23 mouse cellular contexts compared by ENCODE assay signal in genomic region chr6:17546341-17546740, GRCm38 (mm10).
A peak's percentile ranks its signal among the peaks of the same experiment; 100 is the strongest.
DNase-seq lines count a peak whose midpoint lies in the region; ATAC-seq and TF ChIP-seq lines count a peak whose summit lies in the region.
"Had no signal": no experiment of that assay in that cellular context is flagged by ENCODE, and none has a peak within 500 bp of the region (broad histone marks: within the 10 kb centered on the region; RNA-seq: fewer than 3 reads in every experiment).

No protein-coding gene starts in this region.

- H3K4me1 ChIP-seq in heart, embryonic 14.5 days (ENCODE audit: control insufficient read depth in 2 of 2, insufficient read depth in 2 of 2, low read length in 2 of 2), result peaks cover 8 to 16% of the 10 kb centered on the region in 2 experiments
- H3K4me1 ChIP-seq in kidney, postnatal 0 days (replicated peaks; ENCODE audit: insufficient read depth, low read length), result peaks cover 5% of the 10 kb centered on the region; the same call in 1 of the 2 replicates
- H3K4me1 ChIP-seq in brown adipose tissue, adult 24 weeks (ENCODE audit: control insufficient read depth, insufficient read depth, insufficient read length, low read length), result peaks cover 3% of the 10 kb centered on the region; the same call in 1 of the 2 replicates
- H3K4me1 ChIP-seq: liver, embryonic 12.5 days had no signal

- no peaks in the 10 kb centered on the region for H3K9me3 ChIP-seq in heart, embryonic 14.5 days (ENCODE audit: control insufficient read depth, low read length)
- H3K9me3 ChIP-seq in kidney, postnatal 0 days (replicated peaks; ENCODE audit: low read length), result no peaks in the 10 kb centered on the region
- H3K9me3 ChIP-seq: embryonic facial prominence, embryonic 15.5 days; hindbrain, embryonic 12.5 days; liver, embryonic 12.5 days; neural tube, embryonic 15.5 days had no signal

- peak overlapping the region; percentile 97 for H3K27ac ChIP-seq in heart, embryonic 14.5 days (replicated peaks in 1 of 2; ENCODE audit: control insufficient read depth in 1 of 2, insufficient read depth in 1 of 2, low read depth in 2 of 2, low read length in 2 of 2)
- H3K27ac ChIP-seq in kidney, postnatal 0 days, result no peak overlapping the region
- H3K27ac ChIP-seq in brown adipose tissue, adult 24 weeks (replicated peaks; ENCODE audit: low read depth, low read length), result 0 out of 2 replicates have a peak overlapping the region, but pooled peaks have one; percentile 38
- H3K27ac ChIP-seq: embryonic facial prominence, embryonic 15.5 days; hindbrain, embryonic 12.5 days; liver, embryonic 12.5 days; neural tube, embryonic 15.5 days had no signal

- no peaks in the 10 kb centered on the region for H3K36me3 ChIP-seq in heart, embryonic 14.5 days (ENCODE audit: control insufficient read depth, insufficient read depth, low read length)
- 0 out of 2 replicates have a peak, but pooled peaks cover 3% of the 10 kb centered on the region for H3K36me3 ChIP-seq in kidney, postnatal 0 days (ENCODE audit: insufficient read depth, low read length)
- H3K36me3 ChIP-seq: embryonic facial prominence, embryonic 15.5 days; hindbrain, embryonic 12.5 days; liver, embryonic 12.5 days; neural tube, embryonic 15.5 days had no signal

- no peak for ATAC-seq in heart, embryonic 14.5 days (ENCODE audit: insufficient number of reproducible peaks, insufficient read depth, low FRiP score, low read depth)
- peak; percentile 53; the same call in 1 of the 2 replicates for ATAC-seq in kidney, postnatal 0 days (replicated peaks; ENCODE audit: low FRiP score, low read depth)
- ATAC-seq: CD4-positive, CD25-positive, alpha-beta regulatory T cell, adult 4 months; forebrain, embryonic 16.5 days; intestine, postnatal 0 days; liver, embryonic 12.5 days had no signal

- no peak for TF ChIP-seq CTCF in kidney, postnatal 0 days (IDR thresholded peaks at IDR 0.05; ENCODE audit: low read depth)

- H3K9ac ChIP-seq in heart, embryonic 14.5 days (ENCODE audit: low read length), result peak overlapping the region; percentile 59
- no peak overlapping the region for H3K9ac ChIP-seq in kidney, postnatal 0 days (ENCODE audit: low read depth, low read length)
- H3K9ac ChIP-seq: embryonic facial prominence, embryonic 15.5 days; hindbrain, embryonic 12.5 days; liver, embryonic 12.5 days; neural tube, embryonic 15.5 days had no signal

- no peaks in the 10 kb centered on the region for H3K27me3 ChIP-seq in heart, embryonic 14.5 days (ENCODE audit: control insufficient read depth, insufficient read depth, low read length)
- no peaks in the 10 kb centered on the region for H3K27me3 ChIP-seq in kidney, postnatal 0 days (ENCODE audit: insufficient read depth, low read length)
- H3K27me3 ChIP-seq: embryonic facial prominence, embryonic 15.5 days; hindbrain, embryonic 12.5 days; liver, embryonic 12.5 days; neural tube, embryonic 15.5 days had no signal

- H3K4me2 ChIP-seq in heart, embryonic 14.5 days (ENCODE audit: low read length), result peak overlapping the region; percentile 57
- no peak overlapping the region for H3K4me2 ChIP-seq in kidney, postnatal 0 days (ENCODE audit: low read length)
- H3K4me2 ChIP-seq: embryonic facial prominence, embryonic 15.5 days; hindbrain, embryonic 12.5 days; liver, embryonic 12.5 days; midbrain, embryonic 11.5 days; neural tube, embryonic 15.5 days had no signal

- peak; percentile 9 for DNase-seq in heart, adult 11 months
- no peak for DNase-seq in heart, adult 8-10 months (ENCODE audit: low spot score)
- no peak for DNase-seq in heart, postnatal 10 days
- no peak for DNase-seq in kidney, postnatal 0 days (ENCODE audit: low spot score)
- DNase-seq in kidney, adult 11 months, result no peak
- no peak for DNase-seq in adrenal gland, adult 2 months
- DNase-seq: adrenal gland, postnatal 36 days; cerebellum, adult 11 months; cerebellum, adult 9-11 months; left cerebral cortex, postnatal 4 days; lung, adult 18-20 months; lung, postnatal 10 days; right cerebral cortex, postnatal 14 days had no signal

- H3K4me3 ChIP-seq in heart, embryonic 14.5 days (ENCODE audit: control insufficient read depth in 1 of 2, insufficient read depth in 1 of 2, low read depth in 1 of 2, low read length in 2 of 2), result 0 out of 4 replicates have a peak overlapping the region, but pooled peaks of 1 of the 2 experiments have one; percentile 10
- H3K4me3 ChIP-seq in kidney, postnatal 0 days (replicated peaks; ENCODE audit: low read depth, low read length), result no peak overlapping the region
- no peak overlapping the region for H3K4me3 ChIP-seq in brown adipose tissue, adult 24 weeks (ENCODE audit: insufficient read depth, low read depth, low read length)
- H3K4me3 ChIP-seq: embryonic facial prominence, embryonic 15.5 days; hindbrain, embryonic 12.5 days; liver, embryonic 12.5 days; neural tube, embryonic 15.5 days had no signal

- WGBS in heart, embryonic 14.5 days, result 30% methylated on average over 9 of the region's 9 CpGs
- 32% methylated on average over 9 of the region's 9 CpGs for WGBS in kidney, postnatal 0 days

- intact Hi-C loops in heart, postnatal 10 days (cut with DNase I), result no loop called here
